Mouse (Mus musculus): ENCODE data around the gene Atf3.
"Not testable (repeated sequence)": the region's sequence is repeated elsewhere in the genome, so short reads cannot be mapped to it uniquely, and the experiment has no call there.

Atf3 gene

DNA sequence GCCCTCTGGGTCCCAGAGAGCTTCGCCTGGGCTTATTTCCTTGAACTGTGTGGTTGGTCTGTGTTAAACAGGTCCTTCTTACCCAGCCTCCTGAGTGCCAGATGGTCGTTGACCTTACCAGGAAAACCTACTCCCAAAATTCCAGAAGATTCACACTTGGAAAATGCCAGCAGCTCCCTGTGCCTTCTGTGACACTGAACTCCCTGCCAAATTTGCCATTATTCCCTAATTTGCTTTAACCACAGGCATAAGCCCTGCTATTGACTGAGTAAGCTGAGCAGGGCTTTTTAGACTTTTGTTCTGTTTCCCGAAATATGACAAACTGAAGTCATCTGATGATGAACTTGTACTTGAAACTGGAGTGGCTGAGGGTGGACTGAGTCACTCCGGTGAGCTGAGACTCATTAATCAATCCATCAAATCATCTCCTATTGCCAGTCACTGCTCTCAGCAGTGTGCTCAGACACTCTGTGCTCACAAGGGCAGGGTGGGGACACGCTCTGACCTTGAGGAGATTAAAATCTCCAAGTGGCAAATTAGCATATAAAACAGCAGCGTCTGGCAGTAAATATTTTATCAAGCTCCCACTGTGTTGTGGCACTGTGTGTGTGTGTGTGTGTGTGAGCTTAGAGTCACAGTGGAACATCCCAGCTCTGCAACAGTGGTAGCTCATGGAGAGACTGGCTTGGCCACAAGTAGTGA lies 28.0 kb downstream of the Atf3 start:
- peak; percentile 54 for DNase-seq

DNA sequence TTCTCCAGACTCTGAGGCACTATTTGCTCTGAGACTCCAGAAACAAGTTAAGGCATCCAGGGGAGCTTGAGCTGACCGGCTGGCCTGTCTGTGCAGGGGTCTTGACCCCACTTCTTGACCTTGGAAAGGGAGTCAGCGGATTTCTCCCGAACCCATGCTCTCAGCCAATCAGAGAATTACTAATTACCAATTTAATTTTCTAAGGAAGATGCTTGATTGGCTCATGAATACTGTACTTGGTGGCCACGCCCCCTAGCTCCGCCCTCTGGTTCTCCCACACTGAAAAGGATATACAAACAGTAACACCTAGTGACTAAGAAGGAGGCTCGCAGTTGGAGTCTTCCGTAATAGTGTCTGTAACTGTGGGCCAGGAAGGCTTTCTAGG lies 31.5 kb downstream of the Atf3 start:
- DNase-seq = no peak

DNA sequence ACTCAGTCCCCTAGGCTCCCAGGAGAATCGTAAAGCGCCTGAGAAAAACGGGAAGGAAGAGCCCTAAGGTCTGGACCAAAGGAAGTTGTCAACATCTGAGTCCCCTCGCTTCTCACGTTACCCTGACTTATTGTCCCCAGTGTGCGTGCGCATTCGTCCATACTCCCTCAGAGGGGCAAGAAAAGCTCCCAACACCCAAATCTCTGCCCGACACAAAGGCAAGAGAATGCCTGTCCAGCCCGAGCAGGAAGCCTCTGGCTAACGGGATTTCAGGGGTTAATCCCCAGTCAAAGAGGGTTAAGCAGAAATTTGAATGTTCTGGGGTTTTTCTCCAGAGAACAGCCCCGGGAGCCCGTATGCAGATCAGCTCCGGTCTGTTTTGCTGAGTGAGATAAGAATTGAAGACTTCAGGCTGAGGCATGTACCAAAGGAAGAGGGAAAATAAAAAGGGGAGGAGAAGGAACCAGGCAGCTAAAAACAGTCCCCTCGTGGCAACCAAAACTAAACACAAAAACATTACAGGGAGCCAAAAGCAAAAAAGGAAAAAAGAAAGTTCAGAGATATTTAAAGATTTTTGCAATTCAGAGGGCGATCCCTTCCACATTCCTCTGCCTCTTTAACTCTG lies 32.0 kb downstream of the Atf3 start:
- DNase-seq = no peak

DNA sequence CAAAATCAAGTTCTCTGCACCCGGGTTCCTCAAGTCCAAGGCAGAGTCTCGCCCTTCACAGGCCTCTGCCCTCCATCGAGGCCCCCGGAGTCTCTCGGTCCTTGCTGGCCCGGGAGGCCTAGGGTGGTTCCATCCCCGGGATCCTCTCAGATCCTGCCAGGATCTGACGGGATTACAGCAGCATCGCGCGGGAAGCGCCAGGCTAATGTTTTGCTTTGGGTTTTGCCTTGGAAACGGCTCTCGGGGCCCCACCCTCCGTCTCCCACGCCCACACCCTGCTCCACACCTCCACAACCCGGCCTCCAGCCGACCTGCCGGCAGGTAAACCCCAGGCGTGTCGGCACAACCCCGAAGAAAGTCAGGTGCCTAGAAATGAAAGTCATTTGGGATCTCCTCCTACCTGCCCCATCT lies 33.0 kb downstream of the Atf3 start:
- no peak for DNase-seq

DNA sequence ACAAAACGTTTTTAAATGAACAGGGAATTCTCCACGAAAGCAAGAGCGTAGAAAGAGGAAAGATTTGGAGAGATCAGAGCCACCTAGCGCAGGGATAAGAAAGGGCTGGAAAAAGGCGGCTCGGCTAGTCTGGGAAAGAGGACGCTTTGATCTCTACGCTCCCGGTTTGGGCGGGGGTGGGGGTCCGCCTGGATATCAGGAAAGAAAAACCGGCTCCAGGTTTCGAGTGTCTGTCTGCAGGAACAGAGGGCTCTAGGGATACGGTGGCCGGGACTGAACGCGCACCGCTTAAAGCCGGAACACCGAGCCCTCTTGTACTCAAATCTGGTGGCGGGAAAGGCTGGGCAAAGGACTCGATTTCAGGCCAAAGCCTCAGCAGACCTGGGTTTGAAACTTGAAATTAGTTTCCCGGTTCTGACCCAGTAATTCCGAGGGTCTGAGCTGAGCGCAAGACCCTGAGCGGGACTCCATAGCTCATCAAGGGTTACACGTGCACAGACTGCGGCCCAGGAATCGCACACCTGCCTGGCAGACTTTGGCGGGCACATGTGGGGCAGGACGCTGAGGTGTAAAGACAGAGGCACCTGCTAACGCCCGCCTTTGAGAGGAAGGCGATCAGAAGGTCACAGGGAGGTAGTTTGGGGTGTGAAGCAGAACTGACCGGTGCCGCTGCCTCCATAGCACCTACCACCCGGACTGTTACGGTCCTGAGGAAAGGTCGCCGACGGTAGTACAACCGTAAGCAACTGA lies 33.6 kb downstream of the Atf3 start:
- peak; percentile 14 for DNase-seq

DNA sequence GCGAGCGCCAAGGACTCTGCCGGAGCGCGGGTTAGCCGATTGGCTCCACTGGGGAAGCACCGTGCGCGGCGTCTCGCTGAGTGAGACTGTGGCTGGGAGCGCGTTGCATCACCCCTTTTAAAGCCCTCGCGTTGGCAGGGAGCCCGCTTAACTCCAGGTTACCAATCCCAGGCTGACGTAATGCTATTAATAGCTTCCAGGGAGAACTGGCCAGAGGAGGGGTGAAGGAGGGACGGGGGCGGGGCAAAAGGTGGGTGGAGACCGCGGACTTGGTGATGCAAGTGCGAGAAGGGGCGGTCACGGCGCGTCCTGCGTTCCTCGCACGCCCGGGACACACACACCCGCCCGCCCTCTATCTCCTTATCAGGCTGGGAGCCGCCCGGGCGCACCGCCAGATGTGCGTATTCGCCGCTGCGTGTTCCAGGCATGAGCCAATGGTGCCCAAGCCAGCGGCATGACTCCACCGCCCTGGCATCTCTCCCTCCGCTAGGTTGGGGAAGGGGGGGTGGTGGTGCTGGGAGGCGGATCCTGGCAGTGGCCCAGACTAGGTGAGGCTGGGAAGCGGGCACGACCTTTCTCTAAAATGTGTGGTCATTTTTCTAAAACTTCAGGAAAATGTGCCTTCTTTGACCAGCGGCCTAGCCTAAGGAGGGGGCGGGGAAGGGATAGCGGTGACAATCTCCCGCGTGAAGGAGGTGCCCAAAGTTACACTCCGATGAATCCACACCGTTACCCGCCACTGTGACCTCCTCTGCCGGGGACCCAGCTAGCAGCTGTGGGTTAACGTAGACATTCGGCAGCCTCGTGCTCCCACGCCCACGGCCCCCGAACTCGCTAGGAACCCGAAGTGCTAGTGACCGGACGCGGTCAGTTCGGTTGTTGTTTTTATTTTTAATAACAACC lies 34.4 kb downstream of the Atf3 start:
- DNase-seq = peak; percentile 91

DNA sequence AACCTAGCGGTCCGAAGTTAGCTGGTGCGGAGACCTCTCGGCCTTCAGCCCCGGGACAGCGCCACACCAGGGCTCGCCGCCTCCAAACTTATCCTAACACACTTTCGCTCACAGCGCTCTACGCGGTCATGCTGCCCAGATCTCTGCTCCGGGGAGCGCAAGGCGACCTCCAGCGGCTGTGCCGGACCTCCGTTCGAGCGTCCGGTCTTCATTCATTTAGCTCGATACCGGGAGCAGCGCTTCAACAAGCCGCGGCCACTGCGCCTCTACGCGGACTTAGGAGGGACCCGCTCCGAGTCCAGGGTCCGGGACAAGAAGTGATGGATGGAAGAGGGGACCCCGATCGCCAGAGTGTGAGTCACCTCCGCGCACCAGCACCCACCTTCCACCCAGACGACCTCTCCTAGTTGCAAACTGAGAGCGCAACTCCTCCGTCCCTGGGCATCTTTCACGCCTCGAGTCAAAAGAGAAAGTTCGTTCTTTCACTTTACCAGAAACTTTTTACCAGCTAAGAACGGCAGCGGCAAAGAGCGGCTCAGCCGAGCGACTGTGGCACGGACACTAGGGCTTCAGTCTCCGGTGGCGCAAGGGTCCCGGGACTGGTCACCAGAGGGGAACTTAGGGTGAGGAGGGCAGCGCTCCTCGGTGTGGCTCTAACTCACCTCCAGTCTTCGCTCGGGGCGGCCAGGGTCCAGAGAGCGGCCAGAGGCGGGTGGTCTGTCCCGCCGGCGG lies 35.2 kb downstream of the Atf3 start:
- peak; percentile 34 for DNase-seq

DNA sequence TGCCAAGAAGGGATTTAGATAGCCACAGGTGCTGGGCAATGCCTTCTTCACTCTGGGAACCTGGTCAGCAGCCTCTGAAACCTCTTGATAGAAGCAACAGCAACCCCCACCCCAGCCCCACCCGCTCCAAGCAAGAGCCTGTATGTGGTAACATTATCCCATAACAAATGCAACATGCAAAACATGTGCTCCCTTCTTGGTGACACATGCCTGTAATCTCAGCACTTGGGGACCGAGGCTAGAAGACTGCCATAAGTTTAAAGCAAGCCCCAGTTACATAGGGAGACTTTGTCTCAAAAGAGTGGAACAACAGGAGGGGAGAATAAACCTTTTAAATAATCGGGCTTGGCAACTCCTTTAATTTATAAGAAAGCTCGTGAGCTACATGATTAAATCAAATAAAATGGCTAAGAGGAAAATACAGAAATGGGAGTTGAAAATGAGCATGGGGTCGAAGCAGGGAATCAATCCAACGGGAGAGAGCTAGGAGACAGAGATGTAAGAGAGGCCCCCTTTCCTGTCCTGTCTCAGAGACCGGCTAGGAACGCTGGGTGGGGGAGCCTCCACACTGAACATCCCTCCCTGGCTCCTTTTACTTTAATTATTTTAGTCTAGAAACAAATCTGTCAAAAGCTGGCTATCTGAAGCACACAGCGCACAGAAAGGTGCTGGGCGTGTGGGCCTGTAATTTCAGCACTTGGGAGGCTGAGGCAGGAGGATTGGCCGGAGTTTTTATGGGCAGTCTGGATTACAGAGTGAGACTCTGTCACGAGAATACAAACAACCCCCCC lies 36.2 kb downstream of the Atf3 start:
- DNase-seq = no peak

DNA sequence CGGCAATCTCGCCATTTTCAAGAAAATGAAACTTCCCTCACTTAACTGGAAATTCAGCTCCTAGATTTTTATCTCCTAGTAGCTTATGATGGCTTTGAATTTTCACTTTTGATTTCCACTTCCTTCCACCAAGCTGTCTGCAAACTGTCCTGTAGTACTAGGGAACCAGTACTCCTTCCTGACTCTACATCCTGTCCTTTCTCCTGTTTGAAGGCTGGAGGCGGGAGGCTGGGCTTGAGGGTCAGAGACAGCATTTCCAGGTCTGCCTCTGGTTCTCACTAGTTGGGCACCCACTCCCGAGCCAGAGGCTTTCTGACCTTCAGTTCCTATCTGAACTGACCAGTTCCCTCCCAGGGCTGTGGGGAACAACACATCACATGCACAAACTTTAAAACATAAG lies 37.4 kb downstream of the Atf3 start:
- DNase-seq = no peak

DNA sequence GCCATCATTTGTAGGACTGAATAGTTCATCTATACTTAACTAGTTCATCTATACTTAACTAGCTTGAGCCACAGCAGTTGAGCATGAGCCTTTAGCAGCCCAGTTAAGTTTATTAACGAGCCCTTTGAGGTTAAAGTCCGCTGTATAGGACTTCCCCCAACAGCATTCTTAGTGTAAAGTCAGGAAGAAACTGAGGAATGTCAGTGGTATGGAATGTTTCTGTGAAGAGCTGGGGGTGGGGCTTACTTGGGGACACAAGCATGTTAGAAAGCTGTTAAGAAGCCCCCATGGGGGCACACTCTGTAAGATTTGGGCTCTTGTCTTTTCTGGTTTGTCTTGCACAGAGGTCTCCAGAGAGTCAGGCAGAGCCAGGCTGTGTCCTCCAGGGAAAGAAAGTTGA lies 38.0 kb downstream of the Atf3 start:
- no peak for DNase-seq

DNA sequence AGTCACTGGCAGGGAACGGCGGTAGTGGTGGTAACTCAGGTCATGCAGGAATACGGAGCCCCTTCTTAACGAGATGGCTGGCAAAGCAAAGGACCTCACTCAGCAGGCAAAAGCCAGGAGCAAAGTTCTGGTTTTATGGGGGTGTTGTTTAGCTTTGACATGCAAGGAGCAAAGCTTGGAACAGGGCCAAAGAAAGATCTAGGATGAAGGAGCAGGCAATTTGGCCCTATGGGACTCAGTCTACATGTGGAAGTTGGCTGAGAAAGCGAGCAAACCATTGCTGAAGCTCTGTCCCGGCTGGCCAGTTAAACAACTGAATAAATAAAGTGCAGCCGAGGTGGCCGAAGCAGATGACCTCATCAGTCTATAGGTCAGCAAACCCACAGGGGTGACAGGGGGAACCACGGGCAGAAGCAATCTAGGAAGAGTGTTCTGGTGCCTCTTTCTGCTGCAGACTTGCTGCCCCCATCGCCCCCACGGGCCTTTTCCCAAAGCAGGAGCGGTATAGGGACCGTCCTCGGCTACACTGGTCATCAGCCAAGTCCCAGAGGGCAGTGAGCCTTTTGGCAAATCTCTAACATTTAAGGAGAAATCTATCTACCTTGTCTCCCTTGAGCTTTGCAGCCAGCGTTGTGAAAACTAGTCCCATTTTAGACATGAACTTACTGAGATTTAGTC lies 39.2 kb downstream of the Atf3 start:
- no peak for DNase-seq

DNA sequence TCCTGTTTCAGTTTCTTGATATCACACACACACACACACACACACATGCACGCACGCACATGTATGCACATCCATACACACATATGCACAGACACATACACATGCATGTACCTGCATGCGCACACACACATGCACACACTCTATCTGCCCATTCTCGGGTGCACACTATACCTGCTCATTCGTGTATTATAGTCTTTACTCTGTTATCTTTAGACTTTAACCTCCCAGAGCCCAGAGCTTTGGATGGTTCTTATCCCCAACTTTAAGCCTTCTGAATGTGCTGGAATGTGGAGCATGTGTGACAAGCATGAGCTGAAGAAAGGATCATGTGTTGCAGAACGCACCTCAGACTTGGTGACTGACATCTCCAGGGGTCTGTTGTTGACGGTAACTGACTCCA lies 41.0 kb downstream of the Atf3 start:
- DNase-seq = no peak

DNA sequence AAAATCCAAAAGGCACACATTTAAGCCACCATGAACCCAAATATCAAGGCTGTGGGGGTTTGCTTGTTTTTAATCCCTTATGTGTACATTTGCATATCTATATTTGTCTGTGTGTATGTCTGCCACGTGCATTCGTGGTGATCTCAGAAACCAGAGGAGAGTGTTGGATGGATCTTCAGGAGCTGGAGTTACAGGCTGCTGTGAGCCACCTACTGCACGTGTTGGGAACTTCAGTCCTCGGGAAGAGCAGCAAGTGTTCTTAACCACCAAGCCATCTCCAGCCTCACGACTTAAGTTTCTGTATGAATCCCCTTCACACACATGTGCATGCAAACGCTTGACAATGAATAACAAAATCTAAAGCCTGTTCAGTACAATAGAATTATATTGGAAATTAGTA lies 45.4 kb downstream of the Atf3 start:
- no peak for DNase-seq

DNA sequence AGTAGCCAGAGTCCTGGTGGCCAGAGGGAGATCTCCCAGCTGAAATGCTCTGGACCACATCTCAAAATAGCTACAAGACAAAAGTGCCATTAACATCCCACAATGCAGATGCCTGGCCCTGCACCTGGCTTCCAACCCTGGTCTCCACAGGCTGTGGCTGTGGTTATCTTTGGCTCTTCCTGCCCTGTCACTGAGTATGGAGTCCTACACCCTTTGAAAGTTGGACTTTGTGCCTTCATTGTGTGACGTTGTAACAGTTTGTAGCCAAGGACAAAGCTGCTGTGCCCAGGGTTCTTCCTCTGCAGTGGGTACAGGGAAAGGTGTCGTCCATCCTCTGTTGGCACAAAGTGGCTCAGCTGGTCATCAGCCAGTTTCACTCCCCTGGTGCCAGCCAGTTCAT lies 47.4 kb downstream of the Atf3 start:
- DNase-seq = no peak

DNA sequence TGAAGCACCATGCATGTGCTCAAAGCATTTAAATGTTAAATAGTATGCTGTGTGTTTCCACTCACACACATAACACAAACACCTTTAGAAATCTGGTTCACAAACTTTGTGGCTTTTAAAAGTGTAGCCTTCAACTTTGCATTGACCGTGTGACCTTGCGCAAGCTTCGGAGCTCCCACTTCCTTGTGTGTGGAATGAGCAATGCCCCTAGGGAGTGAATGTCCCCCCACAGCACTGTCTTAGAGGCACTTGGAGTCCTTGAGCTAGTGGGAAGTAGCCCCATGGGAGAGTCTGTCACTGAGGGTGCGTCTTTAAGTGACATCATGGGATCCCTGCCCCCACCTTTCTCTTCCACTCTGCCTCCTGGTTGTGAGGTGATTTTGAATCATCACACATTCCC lies 51.6 kb downstream of the Atf3 start:
- no peak for DNase-seq

DNA sequence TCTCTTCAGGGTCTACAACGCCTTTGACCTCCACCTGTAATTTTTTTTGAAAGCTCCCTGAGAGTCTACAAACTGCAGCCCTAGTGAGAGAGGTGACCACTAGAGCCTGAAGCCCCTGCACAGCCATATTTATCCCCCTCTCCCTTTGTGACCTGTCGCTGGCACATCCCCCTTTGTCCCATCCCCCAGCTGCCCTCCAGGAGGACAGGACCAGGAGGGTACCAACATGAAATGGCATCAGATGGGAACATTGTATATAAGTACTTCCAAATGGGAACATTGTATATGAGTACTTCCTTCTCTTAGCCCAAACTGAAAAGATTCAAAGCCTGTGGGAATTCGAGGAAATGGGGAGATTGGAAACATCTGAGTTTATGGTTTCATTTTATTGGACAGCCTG lies 53.1 kb downstream of the Atf3 start, which contains the start of gene Fam71a:
TSS of gene Fam71a (minus strand) at position 101 of the 400 bp plus-strand sequence.
- no peak for DNase-seq

DNA sequence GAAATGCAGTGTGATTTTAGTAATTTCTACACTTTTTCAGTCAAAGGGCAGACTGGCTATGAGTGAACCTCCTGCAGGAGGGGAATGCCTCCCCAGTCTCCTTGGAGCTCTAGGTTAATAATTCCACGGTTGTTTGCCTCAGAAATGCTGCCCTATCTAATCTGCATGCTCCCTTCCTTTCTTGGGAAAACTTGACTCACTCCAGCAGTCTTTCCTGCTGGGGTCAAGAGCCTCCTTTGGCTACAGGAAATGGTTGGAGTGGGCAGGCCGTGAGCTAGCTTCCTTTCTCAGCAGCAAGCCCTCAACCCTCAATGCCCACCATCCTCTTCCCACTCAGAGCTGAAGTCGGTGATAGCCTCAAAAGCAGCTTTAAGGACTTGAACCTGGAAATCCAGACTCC lies 63.5 kb downstream of the Atf3 start:
- DNase-seq = no peak

DNA sequence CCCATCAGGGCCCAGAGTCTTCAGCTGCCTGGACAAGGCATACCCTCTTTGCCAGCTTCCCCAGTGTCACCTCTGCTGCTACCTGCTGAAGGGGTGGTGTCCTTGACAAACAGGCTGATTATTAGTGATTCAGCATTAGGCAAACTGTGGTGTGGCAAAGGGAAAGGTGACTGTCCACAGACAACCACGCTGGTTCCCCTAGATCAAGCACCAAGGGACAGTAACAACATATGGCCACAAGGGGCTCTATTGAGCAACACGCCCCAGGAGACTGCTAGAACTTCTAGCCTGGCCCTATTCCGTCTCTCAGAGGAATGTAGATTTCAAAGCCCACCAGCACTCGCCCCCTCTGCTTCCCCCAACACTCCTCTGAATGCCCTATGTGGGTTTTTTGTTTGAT lies 64.8 kb downstream of the Atf3 start:
- peak; percentile 25 for DNase-seq

DNA sequence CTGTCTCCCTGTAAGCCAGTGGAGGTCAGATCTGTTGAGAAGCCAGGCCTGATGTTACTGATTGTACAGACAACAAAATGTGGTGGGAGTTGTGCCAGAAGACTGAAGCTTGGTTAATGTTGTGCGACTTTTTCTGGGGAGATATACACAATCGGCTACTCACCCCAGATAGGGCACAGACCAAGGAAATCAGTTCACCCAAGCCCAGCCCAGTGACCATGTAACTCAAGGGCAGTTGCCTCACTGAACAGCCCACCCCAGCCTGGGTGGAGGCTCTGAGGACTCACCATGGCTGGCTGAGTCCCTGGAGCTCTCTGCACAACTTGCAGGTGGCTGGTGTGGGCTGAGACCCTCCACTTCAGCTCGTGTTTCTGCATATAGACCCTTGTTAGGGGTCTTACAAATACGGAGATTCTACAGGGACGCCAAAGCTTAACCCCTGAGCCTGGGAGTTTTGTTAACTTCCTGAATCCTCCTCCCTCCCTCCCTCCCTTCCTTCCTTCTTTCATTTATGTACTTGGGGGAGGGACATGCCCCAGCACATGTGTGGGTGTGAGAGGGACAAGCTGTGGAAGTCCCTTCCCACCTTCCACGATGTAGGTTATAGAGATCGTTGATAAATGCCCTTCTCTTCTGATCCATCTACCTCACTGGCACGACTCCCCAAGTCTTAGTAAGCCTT lies 66.8 kb downstream of the Atf3 start:
- no peak for DNase-seq

DNA sequence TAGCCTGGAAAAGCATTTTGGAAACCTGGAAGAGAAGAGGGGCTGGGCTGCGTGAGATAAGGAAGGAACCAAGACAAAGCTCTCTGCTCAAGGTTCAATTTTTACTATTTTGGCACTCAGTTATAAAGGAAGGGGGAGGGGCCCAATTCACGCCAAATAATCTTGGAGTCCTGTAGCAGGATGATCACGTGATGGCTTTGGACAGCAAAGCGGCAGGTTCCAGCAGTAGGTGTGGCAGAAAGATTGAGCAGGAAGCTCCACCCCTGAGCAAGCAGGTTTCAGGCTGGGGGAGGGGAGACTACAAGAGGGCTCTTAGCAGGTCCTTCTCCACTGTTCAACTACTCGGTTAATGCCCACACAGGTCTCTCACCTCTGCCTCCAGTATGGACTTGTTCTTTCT lies 68.3 kb downstream of the Atf3 start:
- DNase-seq = not testable (repeated sequence)
